Mouse (Mus musculus) gastrocnemius, postnatal 4 days (tissue): ENCODE measurements around the gene Kdelc2. TPM values are rescaled to one million over a fixed set of nuclear protein-coding genes. Genes with fewer than 3 reads are reported as not detected.

Source experiments
- DNase-seq, 2 experiments: peaks; one replicate each; pipeline ENCODE4 v3.0.0; 2021 to 2022; ENCODE audit warnings: low spot score in 2 of 2, mixed read lengths in 2 of 2
- microRNA-seq: library from miRNA; unstranded; fragments of <30 nt; microRNA quantifications from one replicate; pipeline ENCODE4 v1.2.0, GENCODE M21; 2021
- total RNA-seq, 2 experiments: library from RNA; stranded (reverse); gene quantifications; 2 replicates each; pipeline ENCODE4 v1.2.3; 2021

Gene Kdelc2
- total RNA-seq, 2 experiments from 2014 or later, result 25.3 to 25.5 TPM

DNA sequence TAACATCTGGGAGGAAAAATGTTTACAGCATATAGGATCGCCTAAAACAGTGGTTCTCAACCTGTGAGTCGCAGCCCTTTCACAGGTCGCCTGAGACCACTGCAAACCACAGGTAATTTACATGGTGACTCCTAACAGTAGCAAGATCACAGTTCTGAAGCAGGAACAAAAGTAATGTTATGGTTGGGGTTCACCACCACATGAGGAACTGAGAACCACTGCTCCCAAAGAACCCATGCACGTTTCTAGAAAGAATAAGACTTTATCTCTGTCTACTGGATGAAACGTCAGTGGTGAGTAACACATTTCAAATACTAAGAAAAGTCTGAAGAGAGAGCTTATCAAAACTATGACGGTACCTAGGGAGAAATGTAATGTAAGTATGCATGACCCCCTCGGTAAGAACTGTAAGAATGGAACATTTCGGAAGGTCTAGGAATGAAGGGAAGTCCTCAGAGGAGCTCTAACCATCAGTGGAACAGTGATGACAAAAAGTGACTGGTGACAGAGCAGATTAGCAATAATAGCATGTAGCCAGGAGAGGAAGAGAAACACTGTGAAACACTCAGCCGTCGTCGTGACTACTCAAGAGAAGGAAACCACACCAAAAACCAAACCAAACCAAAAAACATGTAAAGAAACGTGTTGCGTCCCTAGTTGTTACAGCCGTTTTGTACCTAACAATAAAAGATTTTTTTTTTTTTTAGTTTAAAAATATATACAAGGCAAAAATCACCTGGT lies 52.2 kb downstream of the Kdelc2 start:
- no peak for DNase-seq

DNA sequence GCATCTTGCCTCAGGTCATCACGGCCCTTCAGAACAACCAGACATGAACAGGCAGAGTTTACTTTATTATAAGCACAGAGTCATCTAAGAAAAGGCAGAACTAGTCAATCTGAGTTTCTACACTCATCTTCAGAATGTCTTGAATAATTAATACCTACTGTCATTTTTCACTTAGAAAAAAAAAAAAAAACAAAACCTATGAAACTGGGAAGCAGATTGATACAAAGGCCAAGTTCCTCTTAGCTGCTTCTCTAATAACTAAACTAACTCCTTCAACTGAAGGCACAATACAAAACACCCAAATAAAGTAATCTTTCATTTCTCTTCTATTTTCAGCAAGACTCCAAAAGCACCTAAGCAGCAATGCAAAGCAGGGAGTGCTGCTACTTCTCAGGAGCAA lies 66.8 kb downstream of the Kdelc2 start:
- DNase-seq, result no peak

Small RNA genes within 50 kb of the gene (microRNA-seq; reads per million reads assigned to microRNA genes)
- gene Mir130c, result not detected

Other genes with a start within 250 kb of the Kdelc2 start
- 10 to 100 TPM; 14.0 to 17.0 TPM for gene Ddx10, start 136.0 kb upstream of the Kdelc2 start, total RNA-seq
- under 1 TPM; 0.15 to 0.21 TPM for gene Exph5, start 82.4 kb upstream of the Kdelc2 start, total RNA-seq
- gene 4930550C14Rik, start 18.3 kb downstream of the Kdelc2 start, total RNA-seq, result under 1 TPM; 0.10 to 0.44 TPM
- 10 to 100 TPM; 15.2 to 16.6 TPM for gene Atm, start 152.7 kb downstream of the Kdelc2 start, total RNA-seq
- gene Npat, start 153.0 kb downstream of the Kdelc2 start, total RNA-seq, result 10 to 100 TPM; 11.9 to 14.2 TPM
- 100 to 1,000 TPM; 144 to 150 TPM for gene Acat1, start 226.4 kb downstream of the Kdelc2 start, total RNA-seq